Mouse (Mus musculus): Measurements from ENCODE around the gene Clec2d. TPM values are rescaled to one million over a fixed set of nuclear protein-coding genes. Genes with fewer than 3 reads are reported as not detected.

Clec2d gene
- polyA plus RNA-seq, 1 experiment from 2014 or later = 2.3 TPM

- H3K27me3 ChIP-seq (ENCODE audit: insufficient read depth, low read length) = no peaks in the 10 kb centered on the region
- no peak overlapping the region for H3K4me2 ChIP-seq (ENCODE audit: low read depth, low read length)
- H3K9me3 ChIP-seq (ENCODE audit: low read length) = no peaks in the 10 kb centered on the region
- H3K27ac ChIP-seq (ENCODE audit: low read depth) = no peak overlapping the region
- TF ChIP-seq CTCF (IDR thresholded peaks at IDR 0.05; ENCODE audit: low read depth) = no peak
- no peak for TF ChIP-seq EP300 (IDR thresholded peaks at IDR 0.05; ENCODE audit: low read depth)
- H3K4me1 ChIP-seq (ENCODE audit: insufficient read depth) = peaks cover 32% of the 10 kb centered on the region
- no peak for ATAC-seq
- no peaks in the 10 kb centered on the region for H3K36me3 ChIP-seq (replicated peaks; ENCODE audit: insufficient read depth, low read length)
- DNase-seq = no peak
- no peak overlapping the region for H3K4me3 ChIP-seq (ENCODE audit: low read depth, low read length)
- no peak overlapping the region for H3K9ac ChIP-seq (replicated peaks)
- WGBS (ENCODE audit: insufficient replicate concordance) = 76% methylated on average over 5 of the region's 5 CpGs
These were observed 37.8 kb downstream of the Clec2d start for GRCm38 (mm10) chr6:129218191-129218696.

GRCm38 (mm10) chr6:129219897-129220517 lies 39.6 kb downstream of the Clec2d start:
- H3K4me1 ChIP-seq (ENCODE audit: insufficient read depth) = peaks cover 26% of the 10 kb centered on the region
- TF ChIP-seq CTCF (IDR thresholded peaks at IDR 0.05; ENCODE audit: low read depth) (no peak), EP300 (IDR thresholded peaks at IDR 0.05; ENCODE audit: low read depth) (peak; percentile 51)

DNA sequence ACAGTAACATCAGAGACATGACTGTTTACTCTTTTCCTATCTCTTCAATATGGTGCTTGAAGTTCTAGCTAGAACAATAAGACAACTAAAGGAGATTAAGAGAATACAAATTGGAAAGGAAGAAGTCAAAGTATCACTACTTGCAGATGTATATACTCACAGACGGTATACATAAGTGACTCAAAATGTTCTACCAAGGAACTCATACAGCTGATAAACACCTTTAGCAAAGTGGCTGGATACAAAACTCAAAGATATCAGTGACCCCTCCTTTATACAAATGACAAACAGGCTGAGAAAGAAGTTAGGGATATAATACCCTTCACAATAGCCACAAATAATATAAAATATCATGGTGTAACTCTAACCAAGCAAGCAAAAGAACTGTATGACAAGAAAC lies 40.6 kb downstream of the Clec2d start:
- DNase-seq (no peak), ATAC-seq (peak; percentile 43; the same call in 1 of the 2 replicates)
- no peak overlapping the region for H3K4me3 ChIP-seq (ENCODE audit: low read depth, low read length)
- H3K4me2 ChIP-seq (ENCODE audit: low read depth, low read length) = no peak overlapping the region
- H3K36me3 ChIP-seq (replicated peaks; ENCODE audit: insufficient read depth, low read length) = no peaks in the 10 kb centered on the region
- H3K27ac ChIP-seq (ENCODE audit: low read depth) = no peak overlapping the region
- WGBS (ENCODE audit: insufficient replicate concordance) = 60% methylated on average over 1 of the region's 1 CpGs
- peaks cover 19% of the 10 kb centered on the region for H3K4me1 ChIP-seq (ENCODE audit: insufficient read depth)
- no peaks in the 10 kb centered on the region for H3K27me3 ChIP-seq (ENCODE audit: insufficient read depth, low read length)
- no peaks in the 10 kb centered on the region for H3K9me3 ChIP-seq (ENCODE audit: low read length)
- TF ChIP-seq CTCF (IDR thresholded peaks at IDR 0.05; ENCODE audit: low read depth) (no peak), EP300 (IDR thresholded peaks at IDR 0.05; ENCODE audit: low read depth) (peak; percentile 13; the same call in 1 of the 2 replicates)
- H3K9ac ChIP-seq (replicated peaks) = no peak overlapping the region

More at GRCm38 (mm10) chr6:129219897-129220517, 39.6 kb downstream of the Clec2d start:
- DNase-seq (no peak), ATAC-seq (peak; percentile 33; the same call in 1 of the 2 replicates)
- Histone ChIP-seq H3K27ac (ENCODE audit: low read depth) (no peak overlapping the region), H3K36me3 (replicated peaks; ENCODE audit: insufficient read depth, low read length) (no peaks in the 10 kb centered on the region), H3K4me2 (ENCODE audit: low read depth, low read length) (no peak overlapping the region), H3K9ac (replicated peaks) (no peak overlapping the region), H3K27me3 (ENCODE audit: insufficient read depth, low read length) (no peaks in the 10 kb centered on the region), H3K4me3 (ENCODE audit: low read depth, low read length) (no peak overlapping the region), H3K9me3 (ENCODE audit: low read length) (no peaks in the 10 kb centered on the region)
- 57% methylated on average over 3 of the region's 3 CpGs for WGBS (ENCODE audit: insufficient replicate concordance)

DNA sequence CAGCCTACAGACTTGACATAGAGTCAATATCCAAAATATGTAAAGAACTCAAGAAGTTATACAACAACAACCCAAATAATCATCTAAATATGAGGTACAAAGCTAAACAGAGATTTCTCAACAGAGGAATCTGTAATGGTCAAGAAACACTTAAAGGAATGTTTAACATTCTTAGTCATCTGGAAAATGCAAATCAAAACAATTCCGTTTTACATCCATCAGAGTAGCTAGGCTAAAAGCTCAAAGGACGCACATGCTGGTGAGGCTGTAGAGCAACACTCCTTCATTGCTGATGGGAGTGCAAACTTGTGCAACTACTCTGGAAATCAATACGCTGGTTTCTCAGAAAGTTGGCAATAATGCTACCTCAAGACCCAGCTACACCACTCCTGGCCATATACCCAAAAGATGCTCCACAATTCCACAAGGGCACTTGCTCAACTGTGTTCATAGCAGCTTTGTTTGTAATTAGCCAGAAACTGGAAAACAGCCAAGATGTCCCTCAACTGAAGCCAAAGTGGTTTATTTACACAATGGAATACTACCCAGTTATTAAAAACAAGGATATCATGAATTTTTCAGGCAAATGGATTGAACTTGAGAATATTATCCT lies 41.9 kb downstream of the Clec2d start:
- TF ChIP-seq EP300 (IDR thresholded peaks at IDR 0.05; ENCODE audit: low read depth) (peak; percentile 65; the same call in 1 of the 2 replicates), CTCF (IDR thresholded peaks at IDR 0.05; ENCODE audit: low read depth) (no peak)
- H3K4me1 ChIP-seq (ENCODE audit: insufficient read depth) = peaks cover 19% of the 10 kb centered on the region
- DNase-seq = no peak

GRCm38 (mm10) chr6:129223611-129224010 lies 43.2 kb downstream of the Clec2d start:
- H3K27ac ChIP-seq (ENCODE audit: low read depth) = 0 out of 2 replicates have a peak overlapping the region, but pooled peaks have one; percentile 11
- ATAC-seq (no peak), DNase-seq (no peak)
- no peaks in the 10 kb centered on the region for H3K36me3 ChIP-seq (replicated peaks; ENCODE audit: insufficient read depth, low read length)
- H3K27me3 ChIP-seq (ENCODE audit: insufficient read depth, low read length) = no peaks in the 10 kb centered on the region
- no peak overlapping the region for H3K4me3 ChIP-seq (ENCODE audit: low read depth, low read length)
- peaks cover 21% of the 10 kb centered on the region for H3K4me1 ChIP-seq (ENCODE audit: insufficient read depth)
- no peaks in the 10 kb centered on the region for H3K9me3 ChIP-seq (ENCODE audit: low read length)
- TF ChIP-seq EP300 (IDR thresholded peaks at IDR 0.05; ENCODE audit: low read depth) (no peak), CTCF (IDR thresholded peaks at IDR 0.05; ENCODE audit: low read depth) (no peak)
- WGBS (ENCODE audit: insufficient replicate concordance) = 32% methylated on average over 2 of the region's 2 CpGs
- H3K4me2 ChIP-seq (ENCODE audit: low read depth, low read length) = no peak overlapping the region
- H3K9ac ChIP-seq (replicated peaks) = no peak overlapping the region

More for the DNA sequence above, 41.9 kb downstream of the Clec2d start:
- ATAC-seq = peak; percentile 52; the same call in 1 of the 2 replicates
- H3K27ac ChIP-seq (ENCODE audit: low read depth) = no peak overlapping the region
- no peaks in the 10 kb centered on the region for H3K27me3 ChIP-seq (ENCODE audit: insufficient read depth, low read length)
- no peak overlapping the region for H3K4me2 ChIP-seq (ENCODE audit: low read depth, low read length)
- WGBS (ENCODE audit: insufficient replicate concordance) = 71% methylated on average over 3 of the region's 3 CpGs
- H3K9ac ChIP-seq (replicated peaks) = no peak overlapping the region
- no peak overlapping the region for H3K4me3 ChIP-seq (ENCODE audit: low read depth, low read length)
- no peaks in the 10 kb centered on the region for H3K36me3 ChIP-seq (replicated peaks; ENCODE audit: insufficient read depth, low read length)
- H3K9me3 ChIP-seq (ENCODE audit: low read length) = no peaks in the 10 kb centered on the region

DNA sequence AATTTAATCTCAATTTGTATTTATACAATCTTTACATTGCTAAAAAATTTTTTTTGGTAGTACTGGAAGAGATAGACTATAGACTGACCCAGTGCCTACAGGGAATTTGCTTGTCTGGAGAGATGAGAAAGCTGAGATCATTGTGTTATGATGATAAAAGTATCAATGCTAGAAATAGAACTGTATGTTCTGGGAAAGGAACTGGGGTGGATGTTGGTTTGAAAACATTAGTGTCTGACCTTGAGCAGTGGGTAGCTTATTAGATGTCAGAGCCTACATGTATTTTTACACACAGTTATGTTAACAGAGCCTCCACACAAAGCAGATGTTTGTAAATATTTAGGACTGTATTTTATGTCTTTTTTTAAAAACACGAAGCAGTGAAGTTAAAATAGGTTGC lies 43.7 kb downstream of the Clec2d start:
- no peak for DNase-seq
- Histone ChIP-seq H3K4me3 (ENCODE audit: low read depth, low read length) (no peak overlapping the region), H3K9me3 (ENCODE audit: low read length) (no peaks in the 10 kb centered on the region), H3K9ac (replicated peaks) (no peak overlapping the region), H3K4me2 (ENCODE audit: low read depth, low read length) (no peak overlapping the region), H3K27me3 (ENCODE audit: insufficient read depth, low read length) (no peaks in the 10 kb centered on the region), H3K36me3 (replicated peaks; ENCODE audit: insufficient read depth, low read length) (no peaks in the 10 kb centered on the region), H3K4me1 (ENCODE audit: insufficient read depth) (peaks cover 23% of the 10 kb centered on the region), H3K27ac (ENCODE audit: low read depth) (0 out of 2 replicates have a peak overlapping the region, but pooled peaks have one; percentile 46)
- WGBS (ENCODE audit: insufficient replicate concordance) = 80% methylated on average over 1 of the region's 1 CpGs
- ATAC-seq = no peak
- TF ChIP-seq EP300 (IDR thresholded peaks at IDR 0.05; ENCODE audit: low read depth) = 0 out of 2 replicates have a peak, but pooled peaks have one; percentile 28
- no peak for TF ChIP-seq CTCF (IDR thresholded peaks at IDR 0.05; ENCODE audit: low read depth)

All from liver, postnatal 0 days (tissue).